Mouse (Mus musculus): ENCODE measurements around the gene Cyp11a1. TPM values are rescaled to one million over a fixed set of nuclear protein-coding genes. Genes with fewer than 3 reads are reported as not detected.

Cyp11a1 gene
- polyA plus RNA-seq, 1 experiment from 2014 or later, result 0.45 TPM

DNA sequence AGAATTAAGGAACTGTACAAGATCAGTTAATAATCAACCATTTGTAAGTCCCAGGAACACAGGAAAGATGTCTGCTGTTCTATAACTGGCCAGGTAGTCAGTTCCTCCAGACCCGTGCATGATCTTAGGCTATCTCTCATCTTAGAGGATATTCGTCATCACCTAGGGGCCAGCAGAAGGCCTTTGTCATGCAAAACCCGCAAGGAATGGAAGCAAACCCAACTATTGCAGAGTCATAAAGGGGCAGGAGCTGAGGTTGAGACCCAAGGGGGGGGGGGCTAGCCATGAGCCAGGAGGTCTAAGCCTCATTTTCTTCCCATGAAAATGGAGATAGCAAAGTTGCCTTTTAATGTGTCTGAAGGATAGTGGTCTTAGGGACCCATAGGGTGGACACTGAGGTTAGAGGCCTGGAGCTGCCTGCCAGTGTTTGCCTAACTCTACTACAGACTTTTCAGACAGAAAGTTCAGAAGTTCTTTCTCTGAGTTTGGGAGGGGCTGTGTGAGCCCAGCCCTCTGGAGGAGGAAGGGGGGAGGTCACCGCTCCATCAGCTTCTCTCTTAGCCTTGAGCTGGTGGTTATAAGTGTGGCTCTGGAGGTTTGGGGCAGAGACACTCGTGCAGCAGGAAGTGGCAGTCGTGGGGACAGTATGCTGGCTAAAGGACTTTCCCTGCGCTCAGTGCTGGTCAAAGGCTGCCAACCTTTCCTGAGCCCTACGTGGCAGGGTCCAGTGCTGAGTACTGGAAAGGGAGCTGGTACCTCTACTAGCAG is 8.4 kb downstream of the Cyp11a1 start:
- no peak overlapping the region for H3K4me2 ChIP-seq (replicated peaks)
- 71% methylated on average over 8 of the region's 8 CpGs for WGBS
- no peak overlapping the region for H3K27ac ChIP-seq (replicated peaks)
- ATAC-seq (replicated peaks), result no peak
- H3K9me3 ChIP-seq, result no peaks in the 10 kb centered on the region
- H3K36me3 ChIP-seq, result no peaks in the 10 kb centered on the region
- H3K27me3 ChIP-seq, result no peaks in the 10 kb centered on the region
- peaks cover 13% of the 10 kb centered on the region for H3K4me1 ChIP-seq
- no peak overlapping the region for H3K4me3 ChIP-seq
- H3K9ac ChIP-seq (replicated peaks), result no peak overlapping the region

GRCm38 (mm10) chr9:58015856-58016255 is 9.6 kb downstream of the Cyp11a1 start:
- WGBS, result 79% methylated on average over 6 of the region's 6 CpGs
- no peak for ATAC-seq (replicated peaks)
- Histone ChIP-seq H3K27me3 (no peaks in the 10 kb centered on the region), H3K9ac (replicated peaks) (no peak overlapping the region), H3K4me2 (replicated peaks) (no peak overlapping the region), H3K27ac (replicated peaks) (no peak overlapping the region), H3K4me1 (peaks cover 12% of the 10 kb centered on the region), H3K9me3 (no peaks in the 10 kb centered on the region), H3K36me3 (no peaks in the 10 kb centered on the region), H3K4me3 (no peak overlapping the region)

DNA sequence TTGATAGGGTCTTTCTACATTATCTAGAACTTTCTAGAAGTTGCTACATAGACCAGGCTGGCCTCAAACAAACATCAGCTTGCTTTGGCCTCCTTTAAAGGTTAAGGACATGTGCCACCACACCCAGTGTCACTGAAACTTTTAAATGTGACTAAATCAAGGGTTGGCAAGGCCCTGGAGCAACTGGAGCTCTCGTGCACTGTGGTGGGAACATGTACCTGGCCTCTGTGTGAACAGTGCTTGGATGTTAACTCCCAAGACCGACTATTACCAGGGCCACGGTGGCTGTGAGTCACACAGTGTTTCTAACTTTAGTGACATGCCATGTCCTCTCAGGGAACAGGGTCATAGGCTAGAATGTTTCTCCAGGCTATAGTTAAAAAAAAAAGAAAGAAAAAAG is 10.8 kb downstream of the Cyp11a1 start:
- Histone ChIP-seq H3K4me2 (replicated peaks) (no peak overlapping the region), H3K27ac (replicated peaks) (no peak overlapping the region), H3K4me3 (no peak overlapping the region), H3K36me3 (no peaks in the 10 kb centered on the region), H3K27me3 (no peaks in the 10 kb centered on the region), H3K4me1 (peaks cover 12% of the 10 kb centered on the region), H3K9me3 (no peaks in the 10 kb centered on the region), H3K9ac (replicated peaks) (no peak overlapping the region)
- no peak for ATAC-seq (replicated peaks)
- 88% methylated on average over 3 of the region's 3 CpGs for WGBS

GRCm38 (mm10) chr9:58018385-58018784 is 12.2 kb downstream of the Cyp11a1 start:
- no peak overlapping the region for H3K4me2 ChIP-seq (replicated peaks)
- no peaks in the 10 kb centered on the region for H3K4me1 ChIP-seq
- H3K27me3 ChIP-seq, result no peaks in the 10 kb centered on the region
- no peak overlapping the region for H3K9ac ChIP-seq (replicated peaks)
- no peak for ATAC-seq (replicated peaks)
- WGBS, result 86% methylated on average over 5 of the region's 5 CpGs
- H3K4me3 ChIP-seq, result no peak overlapping the region
- no peak overlapping the region for H3K27ac ChIP-seq (replicated peaks)
- no peaks in the 10 kb centered on the region for H3K9me3 ChIP-seq
- no peaks in the 10 kb centered on the region for H3K36me3 ChIP-seq

- Histone ChIP-seq H3K27ac (replicated peaks) (no peak overlapping the region), H3K4me3 (no peak overlapping the region), H3K27me3 (no peaks in the 10 kb centered on the region), H3K9ac (replicated peaks) (no peak overlapping the region), H3K36me3 (no peaks in the 10 kb centered on the region), H3K9me3 (no peaks in the 10 kb centered on the region), H3K4me1 (no peaks in the 10 kb centered on the region), H3K4me2 (replicated peaks) (no peak overlapping the region)
- 90% methylated on average over 9 of the region's 9 CpGs for WGBS
- no peak for ATAC-seq (replicated peaks)
These were observed 19.8 kb downstream of the Cyp11a1 start for GRCm38 (mm10) chr9:58025995-58026394.

GRCm38 (mm10) chr9:58027426-58028180 is 21.4 kb downstream of the Cyp11a1 start:
- Histone ChIP-seq H3K27ac (replicated peaks) (no peak overlapping the region), H3K36me3 (no peaks in the 10 kb centered on the region), H3K4me2 (replicated peaks) (no peak overlapping the region), H3K27me3 (no peaks in the 10 kb centered on the region), H3K9me3 (no peaks in the 10 kb centered on the region), H3K4me1 (no peaks in the 10 kb centered on the region), H3K4me3 (no peak overlapping the region), H3K9ac (replicated peaks) (no peak overlapping the region)
- ATAC-seq (replicated peaks), result no peak
- WGBS, result 42% methylated on average over 2 of the region's 2 CpGs

- Histone ChIP-seq H3K4me3 (no peak overlapping the region), H3K9ac (replicated peaks) (no peak overlapping the region), H3K27ac (replicated peaks) (no peak overlapping the region), H3K9me3 (no peaks in the 10 kb centered on the region), H3K4me2 (replicated peaks) (no peak overlapping the region), H3K4me1 (no peaks in the 10 kb centered on the region), H3K36me3 (no peaks in the 10 kb centered on the region), H3K27me3 (no peaks in the 10 kb centered on the region)
- no peak for ATAC-seq (replicated peaks)
- WGBS, result 72% methylated on average over 5 of the region's 5 CpGs
These were observed 22.6 kb downstream of the Cyp11a1 start for GRCm38 (mm10) chr9:58028841-58029240.

GRCm38 (mm10) chr9:58029635-58030034 is 23.4 kb downstream of the Cyp11a1 start:
- Histone ChIP-seq H3K27me3 (no peaks in the 10 kb centered on the region), H3K9ac (replicated peaks) (no peak overlapping the region), H3K27ac (replicated peaks) (no peak overlapping the region), H3K36me3 (no peaks in the 10 kb centered on the region), H3K9me3 (no peaks in the 10 kb centered on the region), H3K4me1 (no peaks in the 10 kb centered on the region), H3K4me2 (replicated peaks) (no peak overlapping the region), H3K4me3 (no peak overlapping the region)
- WGBS, result 89% methylated on average over 6 of the region's 6 CpGs
- ATAC-seq (replicated peaks), result no peak

- Histone ChIP-seq H3K27ac (replicated peaks) (no peak overlapping the region), H3K9ac (replicated peaks) (no peak overlapping the region), H3K4me2 (replicated peaks) (no peak overlapping the region), H3K27me3 (no peaks in the 10 kb centered on the region), H3K9me3 (no peaks in the 10 kb centered on the region), H3K4me1 (peaks cover 5% of the 10 kb centered on the region), H3K36me3 (no peaks in the 10 kb centered on the region), H3K4me3 (no peak overlapping the region)
- WGBS, result 83% methylated on average over 5 of the region's 5 CpGs
- ATAC-seq (replicated peaks), result no peak
These were observed 25.7 kb downstream of the Cyp11a1 start for GRCm38 (mm10) chr9:58031895-58032294.

- peak; percentile 47; the same call in 1 of the 2 replicates for ATAC-seq (replicated peaks)
- 50% methylated on average over 2 of the region's 2 CpGs for WGBS
These were observed 29.3 kb downstream of the Cyp11a1 start for GRCm38 (mm10) chr9:58035519-58035918.

DNA sequence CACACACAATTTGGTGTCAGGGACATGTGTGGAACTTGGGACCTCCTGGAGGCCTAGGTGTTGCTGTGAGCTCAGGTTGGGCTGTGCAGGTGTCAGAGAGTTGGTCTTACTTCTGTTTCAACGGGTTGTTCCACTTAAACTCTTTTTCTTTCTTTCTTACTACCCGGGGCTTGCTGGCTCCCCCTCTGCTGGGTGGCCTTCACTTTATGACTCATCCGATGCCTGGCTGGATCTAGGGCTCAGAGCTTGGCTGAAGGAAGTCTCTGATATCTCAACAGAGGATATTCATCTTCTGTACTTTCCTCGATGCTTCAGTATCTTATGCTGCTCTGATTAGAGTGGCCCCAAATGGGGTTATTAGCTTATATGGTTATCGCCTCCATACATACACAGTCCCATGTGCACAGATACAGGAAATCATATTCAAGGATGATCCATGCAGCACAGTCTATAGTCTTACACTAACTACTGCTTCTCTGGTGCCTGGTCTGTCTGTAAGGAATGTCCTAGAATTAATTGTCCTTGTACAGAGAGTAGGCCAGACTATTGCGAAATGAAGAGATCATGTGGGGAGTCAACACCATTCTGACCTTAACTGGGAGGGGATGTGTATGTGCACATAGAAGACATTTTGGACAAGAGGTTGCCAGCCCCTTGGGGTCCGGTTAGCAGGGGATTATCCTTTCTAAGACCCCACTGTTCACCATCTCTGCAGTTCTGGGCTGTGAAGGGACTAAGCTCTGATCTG is 29.9 kb downstream of the Cyp11a1 start:
- WGBS, result 77% methylated on average over 7 of the region's 7 CpGs
- H3K36me3 ChIP-seq, result no peaks in the 10 kb centered on the region
- ATAC-seq (replicated peaks), result no peak

More at GRCm38 (mm10) chr9:58035519-58035918, 29.3 kb downstream of the Cyp11a1 start:
- Histone ChIP-seq H3K36me3 (no peaks in the 10 kb centered on the region), H3K27me3 (0 out of 2 replicates have a peak, but pooled peaks cover 3% of the 10 kb centered on the region), H3K4me3 (no peak overlapping the region), H3K27ac (replicated peaks) (no peak overlapping the region), H3K9ac (replicated peaks) (no peak overlapping the region), H3K4me2 (replicated peaks) (no peak overlapping the region), H3K4me1 (peaks cover 31% of the 10 kb centered on the region), H3K9me3 (no peaks in the 10 kb centered on the region)

GRCm38 (mm10) chr9:58036961-58037360 is 30.8 kb downstream of the Cyp11a1 start:
- Histone ChIP-seq H3K4me3 (no peak overlapping the region), H3K27me3 (0 out of 2 replicates have a peak, but pooled peaks cover 3% of the 10 kb centered on the region), H3K4me2 (replicated peaks) (no peak overlapping the region), H3K9ac (replicated peaks) (no peak overlapping the region), H3K4me1 (peaks cover 45% of the 10 kb centered on the region), H3K36me3 (no peaks in the 10 kb centered on the region), H3K9me3 (no peaks in the 10 kb centered on the region), H3K27ac (replicated peaks) (no peak overlapping the region)
- no peak for ATAC-seq (replicated peaks)
- 82% methylated on average over 4 of the region's 4 CpGs for WGBS

More for the DNA sequence above, 29.9 kb downstream of the Cyp11a1 start:
- Histone ChIP-seq H3K27ac (replicated peaks) (no peak overlapping the region), H3K4me1 (peaks cover 37% of the 10 kb centered on the region), H3K4me2 (replicated peaks) (no peak overlapping the region), H3K27me3 (0 out of 2 replicates have a peak, but pooled peaks cover 3% of the 10 kb centered on the region), H3K9ac (replicated peaks) (no peak overlapping the region), H3K9me3 (no peaks in the 10 kb centered on the region), H3K4me3 (no peak overlapping the region)
